Mouse (Mus musculus) monocyte, adult 2 months (primary cell): ENCODE data around the gene Dlx4.

Experiments used
- DNase-seq, 2 experiments: peaks; one replicate each; pipeline ENCODE4 v3.0.0; 2022; ENCODE audit warnings: low spot score in 2 of 2, low read depth in 1 of 2

The Dlx4 gene

DNA sequence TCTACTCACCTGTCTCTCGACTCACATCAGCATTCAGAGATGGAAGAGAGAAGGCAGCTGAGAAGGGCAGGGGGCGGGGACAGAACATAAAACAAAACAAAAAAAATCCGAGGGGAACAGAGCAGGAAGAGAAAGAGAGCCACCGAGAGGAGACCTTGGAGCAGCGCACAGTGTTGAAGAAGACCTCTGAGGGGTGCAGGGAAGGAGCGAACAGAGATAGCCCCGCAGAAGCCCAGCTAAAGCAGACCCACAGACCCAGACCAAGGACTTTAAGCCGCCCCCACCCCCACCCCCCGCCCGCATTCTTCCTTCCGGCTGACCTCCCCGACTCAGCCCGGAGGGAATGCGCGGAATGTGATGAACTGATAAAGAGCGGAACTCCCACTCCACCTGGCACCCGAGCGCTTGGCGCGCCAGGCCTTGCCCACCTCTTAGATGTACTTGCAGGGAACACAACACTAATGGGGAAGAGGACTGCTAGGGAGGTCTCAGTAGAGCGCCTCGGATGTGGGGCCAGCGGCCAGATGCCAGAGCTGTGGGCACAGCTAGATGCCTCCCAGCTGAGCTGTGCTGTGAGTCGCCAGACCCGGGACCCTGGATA is 40.7 kb downstream of the Dlx4 start:
- DNase-seq: no peak

GRCm38 (mm10) chr11:95104266-95104665 is 41.8 kb downstream of the Dlx4 start:
- no peak for DNase-seq

- DNase-seq: no peak
Observed at GRCm38 (mm10) chr11:95102161-95102904, 43.7 kb downstream of the Dlx4 start.

GRCm38 (mm10) chr11:95101071-95101788 is 44.8 kb downstream of the Dlx4 start:
- no peak for DNase-seq

DNA sequence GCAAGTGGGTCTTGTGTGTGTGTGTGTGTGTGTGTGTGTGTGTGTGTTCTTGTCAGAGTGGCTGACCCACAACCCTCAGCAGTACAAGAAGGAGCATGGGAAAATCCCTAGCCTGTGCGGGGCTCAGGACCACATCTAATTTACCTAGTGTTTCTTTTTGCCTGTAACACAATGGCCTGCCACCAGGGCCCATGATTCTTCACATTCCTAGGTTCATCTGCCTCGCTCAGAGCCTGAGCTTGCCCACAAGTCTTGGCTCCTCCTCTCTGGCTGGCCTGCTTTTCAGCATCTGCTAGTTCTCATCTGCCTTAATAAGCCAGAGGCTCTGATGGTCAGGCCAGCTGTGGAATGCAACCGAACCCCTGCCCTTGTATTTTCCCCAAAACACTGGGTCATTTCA is 45.7 kb downstream of the Dlx4 start:
- DNase-seq: no peak

DNA sequence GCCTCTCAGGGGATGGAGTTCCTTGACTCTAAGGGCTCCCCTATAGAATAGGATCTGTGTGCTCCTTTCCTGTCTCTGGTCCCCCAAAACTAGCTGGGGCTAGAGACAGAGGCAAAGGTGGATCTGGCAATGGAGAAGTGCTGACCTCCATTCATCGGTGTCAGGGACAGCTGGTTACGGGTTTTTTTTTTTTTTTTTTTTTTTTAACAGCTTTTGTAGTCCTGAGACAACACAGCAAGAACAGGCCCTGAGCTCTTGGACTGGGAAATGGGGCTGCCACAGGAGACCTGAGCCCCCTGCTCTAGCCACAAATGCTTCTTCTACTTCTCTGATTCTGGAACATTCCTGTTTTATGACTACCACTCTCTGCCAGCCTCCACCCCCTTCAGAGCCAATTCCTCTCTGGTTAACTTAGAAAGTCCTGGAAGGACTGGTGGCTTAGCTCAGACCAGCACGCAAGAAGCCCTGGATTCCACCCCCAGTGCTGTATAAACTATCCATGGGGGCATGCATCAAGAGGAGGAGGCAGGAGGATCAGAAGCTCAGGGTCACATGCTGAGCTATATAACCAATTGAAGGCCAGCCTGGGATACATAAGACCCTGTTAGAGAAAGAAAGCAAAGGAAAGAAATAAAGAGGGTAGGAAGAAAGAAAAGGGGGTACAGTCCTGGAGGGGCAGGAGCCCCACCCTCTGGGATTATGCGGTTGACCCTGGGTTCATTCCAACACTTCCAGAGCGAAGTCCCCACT is 47.5 kb downstream of the Dlx4 start:
- DNase-seq: no peak

- no peak for DNase-seq
Observed at GRCm38 (mm10) chr11:95097889-95098288, 48.2 kb downstream of the Dlx4 start.

GRCm38 (mm10) chr11:95096608-95097373 is 49.3 kb downstream of the Dlx4 start:
- DNase-seq: no peak

GRCm38 (mm10) chr11:95095596-95095995 is 50.5 kb downstream of the Dlx4 start:
- no peak for DNase-seq

GRCm38 (mm10) chr11:95093077-95093476 is 53.0 kb downstream of the Dlx4 start:
- DNase-seq: no peak
